ENCODE assay signal across 23 mouse cellular contexts in the genomic region with DNA sequence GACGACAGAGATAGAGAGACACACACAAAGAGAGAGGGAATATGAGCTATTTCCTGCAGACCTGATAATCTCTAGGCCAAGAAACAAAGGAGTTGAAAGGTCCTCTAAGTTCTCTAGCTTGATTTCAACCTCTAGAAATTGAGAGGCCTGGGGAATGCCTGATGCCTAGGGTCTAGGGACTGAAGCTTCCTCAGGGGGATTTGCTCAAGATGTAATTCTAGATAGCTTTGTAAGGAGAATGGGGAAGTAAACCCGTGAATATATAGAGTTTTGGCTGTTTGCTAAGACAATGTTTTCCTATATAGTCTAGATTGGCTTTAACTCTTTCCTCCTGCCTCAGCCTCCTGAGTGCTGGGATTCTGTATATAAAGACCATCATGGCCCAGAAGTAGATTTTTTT. TPM values are rescaled to one million over a fixed set of nuclear protein-coding genes. Genes with fewer than 3 reads are reported as not detected.
A peak's percentile ranks its signal among the peaks of the same experiment; 100 is the strongest.
DNase-seq lines count a peak whose midpoint lies in the region; ATAC-seq and TF ChIP-seq lines count a peak whose summit lies in the region.
"Had no signal": no experiment of that assay in that cellular context is flagged by ENCODE, and none has a peak within 500 bp of the region (broad histone marks: within the 10 kb centered on the region; RNA-seq: fewer than 3 reads in every experiment).

No protein-coding gene starts in this region.

- no peaks in the 10 kb centered on the region for H3K79me2 ChIP-seq in heart, adult 2 months (replicated peaks; ENCODE audit: control insufficient read depth, insufficient read depth, low read length)

- 44% methylated on average over 2 of the region's 2 CpGs for WGBS in heart, adult 2 months
- WGBS in embryonic facial prominence, embryonic 10.5 days: 44% methylated on average over 2 of the region's 2 CpGs
- WGBS in limb, embryonic 10.5 days: 43% methylated on average over 2 of the region's 2 CpGs

- DNase-seq in heart, adult 11 months: peak; percentile 31
- no peak for DNase-seq in heart, adult 2 months
- peak; percentile 18 for DNase-seq in 416B (ENCODE audit: low read depth)
- DNase-seq in embryonic facial prominence, embryonic 10.5 days (ENCODE audit: low spot score): no peak
- DNase-seq in limb, embryonic 10.5 days (ENCODE audit: low spot score): no peak
- DNase-seq: adrenal gland, postnatal 36 days; cerebellum, adult 9-10 months; gastrocnemius, postnatal 10 days; liver, embryonic 13.5 days; retina, postnatal 1 day; right cerebral cortex, postnatal 4 days; thymus, postnatal 25 days had no signal

- no peak overlapping the region for H3K4me3 ChIP-seq in heart, adult 2 months
- H3K4me3 ChIP-seq in embryonic facial prominence, embryonic 10.5 days: peak overlapping the region; percentile 72; the same call in 1 of the 2 replicates
- H3K4me3 ChIP-seq in limb, embryonic 10.5 days: peak overlapping the region; percentile 64
- H3K4me3 ChIP-seq: forebrain, embryonic 12.5 days; hindbrain, embryonic 13.5 days; lung, embryonic 15.5 days had no signal

- H3K27me3 ChIP-seq in heart, adult 2 months (ENCODE audit: control insufficient read depth, insufficient read depth, low read length): no peaks in the 10 kb centered on the region
- peaks cover 10% of the 10 kb centered on the region; the same call in 1 of the 2 replicates for H3K27me3 ChIP-seq in embryonic facial prominence, embryonic 10.5 days (replicated peaks; ENCODE audit: low read depth, poor library complexity, severe bottlenecking)
- H3K27me3 ChIP-seq in limb, embryonic 10.5 days (ENCODE audit: low read depth, poor library complexity, severe bottlenecking): no peaks in the 10 kb centered on the region

- TF ChIP-seq EP300 in heart, adult 2 months (IDR thresholded peaks at IDR 0.05; ENCODE audit: insufficient read depth, low read depth, low read length): no peak

- H3K27ac ChIP-seq in heart, adult 2 months: no peak overlapping the region
- H3K27ac ChIP-seq in embryonic facial prominence, embryonic 10.5 days (replicated peaks): peak overlapping the region; percentile 11
- H3K27ac ChIP-seq in limb, embryonic 10.5 days: peak overlapping the region; percentile 91
- H3K27ac ChIP-seq: forebrain, embryonic 12.5 days; hindbrain, embryonic 13.5 days; liver, embryonic 13.5 days; lung, embryonic 15.5 days had no signal

- H3K4me1 ChIP-seq in heart, adult 2 months (ENCODE audit: control insufficient read depth, insufficient read depth, low read length): peaks cover 3% of the 10 kb centered on the region
- H3K4me1 ChIP-seq in embryonic facial prominence, embryonic 10.5 days: peaks cover 53% of the 10 kb centered on the region
- peaks cover 51% of the 10 kb centered on the region for H3K4me1 ChIP-seq in limb, embryonic 10.5 days

- TF ChIP-seq CTCF in heart, adult 2 months (IDR thresholded peaks at IDR 0.05): no peak

- H3K9ac ChIP-seq in heart, adult 2 months (ENCODE audit: low read depth, low read length): no peak overlapping the region; the same call in 1 of the 2 replicates
- H3K9ac ChIP-seq: forebrain, embryonic 12.5 days; hindbrain, embryonic 13.5 days; liver, embryonic 13.5 days; lung, embryonic 15.5 days had no signal

- intact Hi-C loops in heart, adult 2 months (cut with DNase I): loop anchor here (10.0 kb wide), 1 partner anchor 50 kb away; the partner anchor contains the start of gene Ttll4

- ATAC-seq in monocyte, adult 5-6 weeks (replicated peaks; ENCODE audit: insufficient number of reproducible peaks, low FRiP score, low TSS enrichment, poor library complexity, severe bottlenecking): no peak
- no peak for ATAC-seq in cerebellum, adult (ENCODE audit: insufficient number of reproducible peaks, low FRiP score, low TSS enrichment)
- ATAC-seq in inflammation-experienced regulatory T-cells, adult 6 months: no peak

- TF ChIP-seq POLR2A in heart, adult 2 months (IDR thresholded peaks at IDR 0.05; ENCODE audit: insufficient read depth, low read depth, low read length): no peak

- H3K36me3 ChIP-seq in heart, adult 2 months (ENCODE audit: control insufficient read depth, insufficient read depth, low read length): no peaks in the 10 kb centered on the region
- no peaks in the 10 kb centered on the region for H3K36me3 ChIP-seq in embryonic facial prominence, embryonic 10.5 days (replicated peaks)
- H3K36me3 ChIP-seq in limb, embryonic 10.5 days: 0 out of 2 replicates have a peak, but pooled peaks cover 2% of the 10 kb centered on the region
- H3K36me3 ChIP-seq: forebrain, embryonic 12.5 days; G1E; hindbrain, embryonic 13.5 days; liver, embryonic 13.5 days; lung, embryonic 15.5 days had no signal

- H3K9me3 ChIP-seq in embryonic facial prominence, embryonic 10.5 days: no peaks in the 10 kb centered on the region
- H3K9me3 ChIP-seq in limb, embryonic 10.5 days (replicated peaks): no peaks in the 10 kb centered on the region
- H3K9me3 ChIP-seq: forebrain, embryonic 12.5 days; G1E; hindbrain, embryonic 13.5 days; liver, embryonic 13.5 days; lung, embryonic 15.5 days had no signal

RNA-seq across cellular contexts. Expression of gene Cyp27a1, which starts 1.6 kb away (rescaled TPM):
- total RNA-seq in heart, adult 2 months (2021): 10 to 100 TPM; 10.1 to 18.1 TPM
- polyA plus RNA-seq in heart, adult 2 months (2012; rRNA removed): 17.0 and 22.2 TPM in 2 replicates
- 12.1 and 12.8 TPM in 2 replicates for polyA plus RNA-seq in embryonic facial prominence, embryonic 10.5 days (2016; fragmentation: Nextera tagmentation; extraction: Ambion mirVana)
- 22.8 and 25.5 TPM in 2 replicates for polyA plus RNA-seq in limb, embryonic 10.5 days (2016; fragmentation: Nextera tagmentation; extraction: Ambion mirVana)
- 52.0 to 91.2 TPM (median 90.6 TPM) in 3 replicates for total RNA-seq in monocyte, adult 5-6 weeks (2017)
- polyA plus RNA-seq in inflammation-experienced regulatory T-cells, adult 6 months (2017; shearing (Covaris generic)): 1 to 10 TPM in 1 of 3 experiments, not detected in 2; 1.4 TPM
- polyA plus RNA-seq: G1E had no signal

RNA-seq across cellular contexts. Expression of gene Prkag3, which starts 34.1 kb away (rescaled TPM):
- 1 to 10 TPM; 1.1 to 1.3 TPM for total RNA-seq in heart, adult 2 months (2021)
- 2.1 and 3.0 TPM in 2 replicates for polyA plus RNA-seq in heart, adult 2 months (2012; rRNA removed)
- polyA plus RNA-seq in embryonic facial prominence, embryonic 10.5 days (2016; fragmentation: Nextera tagmentation; extraction: Ambion mirVana): 0.11 TPM in 1 of 2 replicates, not detected in the other
- polyA plus RNA-seq in limb, embryonic 10.5 days (2016; fragmentation: Nextera tagmentation; extraction: Ambion mirVana): 0.16 and 0.29 TPM in 2 replicates
- not detected in 3 replicates for total RNA-seq in monocyte, adult 5-6 weeks (2017)
- polyA plus RNA-seq in inflammation-experienced regulatory T-cells, adult 6 months (2017; shearing (Covaris generic)): not detected
- total RNA-seq: G1E; layer of hippocampus, postnatal 25 days; left cerebral cortex, postnatal 10 days had no signal
- polyA plus RNA-seq: forebrain, embryonic 12.5 days; G1E; midbrain, embryonic 11.5 days; neural tube, embryonic 11.5 days had no signal

RNA-seq across cellular contexts. Expression of gene Ttll4, which starts 53.4 kb away (rescaled TPM):
- total RNA-seq in heart, adult 2 months (2021): 10 to 100 TPM in 1 of 2 experiments, 1 to 10 TPM in 1; 9.7 to 10.9 TPM
- polyA plus RNA-seq in heart, adult 2 months (2012; rRNA removed): 6.6 and 15.5 TPM in 2 replicates
- polyA plus RNA-seq in embryonic facial prominence, embryonic 10.5 days (2016; fragmentation: Nextera tagmentation; extraction: Ambion mirVana): 49.9 and 59.4 TPM in 2 replicates
- polyA plus RNA-seq in limb, embryonic 10.5 days (2016; fragmentation: Nextera tagmentation; extraction: Ambion mirVana): 52.0 and 53.8 TPM in 2 replicates
- total RNA-seq in monocyte, adult 5-6 weeks (2017): 13.3 to 25.8 TPM (median 21.5 TPM) in 3 replicates
- 10 to 100 TPM in 2 of 3 experiments, 1 to 10 TPM in 1; 8.1 to 15.9 (median 14.8) TPM for polyA plus RNA-seq in inflammation-experienced regulatory T-cells, adult 6 months (2017; shearing (Covaris generic))

RNA-seq across cellular contexts. Expression of gene Wnt6, which starts 56.7 kb away (rescaled TPM):
- under 1 TPM; 0.32 to 0.70 TPM for total RNA-seq in heart, adult 2 months (2021)
- 0.38 and 0.39 TPM in 2 replicates for polyA plus RNA-seq in heart, adult 2 months (2012; rRNA removed)
- polyA plus RNA-seq in embryonic facial prominence, embryonic 10.5 days (2016; fragmentation: Nextera tagmentation; extraction: Ambion mirVana): 26.5 and 26.6 TPM in 2 replicates
- polyA plus RNA-seq in limb, embryonic 10.5 days (2016; fragmentation: Nextera tagmentation; extraction: Ambion mirVana): 30.1 and 34.2 TPM in 2 replicates
- 0.87 to 2.2 TPM (median 0.96 TPM) in 3 replicates for total RNA-seq in monocyte, adult 5-6 weeks (2017)
- polyA plus RNA-seq in inflammation-experienced regulatory T-cells, adult 6 months (2017; shearing (Covaris generic)): not detected
- total RNA-seq: G1E had no signal
- polyA plus RNA-seq: G1E had no signal

Comparison
In these comparisons a context has a peak if more than half of its experiments do, and no peak if none do; other contexts are left out.
1. DNase-seq: peak in heart, adult 11 months (single experiment) and 416B (single experiment); none in heart, adult 2 months (0 of 2), embryonic facial prominence, embryonic 10.5 days (single experiment) and limb, embryonic 10.5 days (single experiment).